Mouse (Mus musculus): ENCODE results near the gene Dhx33.

GRCm38 (mm10) chr11:70969821-70970559 lies 34.2 kb downstream of the Dhx33 start, which contains the start of the genes Nup88 and Rpain:
- TF ChIP-seq POLR2A (IDR thresholded peaks at IDR 0.05; ENCODE audit: control insufficient read depth in 1 of 2, insufficient read depth in 1 of 2, low read depth in 1 of 2, low read length in 2 of 2, poor library complexity in 1 of 2) (peak; percentile 91 to 93), E2F4 (IDR thresholded peaks at IDR 0.05; ENCODE audit: borderline replicate concordance, low read depth, low read length) (peak; percentile 11; the same call in 1 of the 2 replicates), SIN3A (IDR thresholded peaks at IDR 0.05; ENCODE audit: low read length) (no peak), CTCF (IDR thresholded peaks at IDR 0.05 in 2 of 3, conservative IDR thresholded peaks at IDR 0.05 in 1 of 3; ENCODE audit: control insufficient read depth in 1 of 3, insufficient read depth in 1 of 3, low read depth in 2 of 3, low read length in 3 of 3, poor library complexity in 1 of 3, severe bottlenecking in 1 of 3) (no peak), MAZ (IDR thresholded peaks at IDR 0.05; ENCODE audit: low read depth, low read length) (peak; percentile 49; the same call in 1 of the 2 replicates), JUND (IDR thresholded peaks at IDR 0.05; ENCODE audit: low read depth, low read length) (no peak), POLR2AphosphoS5 (IDR thresholded peaks at IDR 0.05; ENCODE audit: borderline replicate concordance, low read depth, low read length) (no peak; the same call in 1 of the 2 replicates), ZMIZ1 (IDR thresholded peaks at IDR 0.05; ENCODE audit: low read depth, low read length) (peak; percentile 96), USF2 (IDR thresholded peaks at IDR 0.05; ENCODE audit: borderline replicate concordance in 1 of 2, insufficient read depth in 1 of 2, low read depth in 1 of 2, low read length in 2 of 2) (no peak), HCFC1 (IDR thresholded peaks at IDR 0.05; ENCODE audit: low read depth, low read length) (peak; percentile 91), TCF12 (IDR thresholded peaks at IDR 0.05; ENCODE audit: low read depth, low read length) (peak; percentile 78), RCOR1 (IDR thresholded peaks at IDR 0.05; ENCODE audit: low read depth, low read length) (no peak), SMC3 (IDR thresholded peaks at IDR 0.05; ENCODE audit: low read depth, low read length) (no peak), MAX (IDR thresholded peaks at IDR 0.05; ENCODE audit: low read length) (peak; percentile 37; the same call in 1 of the 2 replicates)

All from MEL (cell line).